Mouse (Mus musculus): Measurements from ENCODE around the gene Tmem164. TPM values are rescaled to one million over a fixed set of nuclear protein-coding genes. Genes with fewer than 3 reads are reported as not detected.

The Tmem164 gene
- polyA plus RNA-seq, 1 experiment: 6.8 TPM

DNA sequence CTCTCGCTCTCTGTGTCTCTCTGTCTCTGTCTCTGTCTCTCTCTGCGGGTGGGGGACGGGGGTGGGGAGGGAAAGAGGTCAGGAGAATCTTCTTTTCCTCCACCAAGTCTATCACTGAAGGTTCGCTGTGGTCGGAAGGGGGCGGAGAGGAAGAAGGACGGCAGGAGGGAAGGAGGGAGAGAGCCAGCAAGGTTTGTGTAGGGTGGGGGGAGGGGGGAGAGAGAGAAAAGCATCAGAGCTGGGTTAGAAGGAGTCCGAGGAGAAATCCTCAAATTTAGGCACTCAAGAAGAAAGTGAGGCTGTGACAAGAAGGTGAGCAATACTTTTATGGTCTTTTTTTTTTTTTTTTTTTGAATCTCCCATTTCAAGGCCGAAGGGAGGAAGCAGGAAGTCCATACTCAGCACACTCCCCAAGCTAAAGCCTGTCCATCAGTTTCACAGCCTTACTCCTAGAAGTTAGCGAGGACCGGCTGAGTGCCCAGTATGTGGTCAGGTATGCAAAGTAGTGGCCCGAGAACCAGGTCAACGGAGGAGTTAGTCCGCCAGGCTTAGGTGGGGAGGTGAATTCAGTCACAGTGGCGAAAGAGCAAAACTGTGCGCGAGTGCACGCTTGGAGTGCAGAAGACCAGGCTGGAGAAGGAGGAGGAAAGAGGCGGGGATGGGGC, 683 bp upstream of the Tmem164 start:
- Histone ChIP-seq H3K27ac (replicated peaks; ENCODE audit: low read depth, low read length) (peak overlapping the region; percentile 60), H3K4me3 (ENCODE audit: insufficient read depth, low read depth, low read length) (peak overlapping the region; percentile 67), H3K4me1 (ENCODE audit: control insufficient read depth, insufficient read depth, insufficient read length, low read length) (peaks cover 4% of the 10 kb centered on the region; the same call in 1 of the 2 replicates)

- Histone ChIP-seq H3K27ac (replicated peaks; ENCODE audit: low read depth, low read length) (0 out of 2 replicates have a peak overlapping the region, but pooled peaks have one; percentile 48), H3K4me1 (ENCODE audit: control insufficient read depth, insufficient read depth, insufficient read length, low read length) (peaks cover 4% of the 10 kb centered on the region; the same call in 1 of the 2 replicates), H3K4me3 (ENCODE audit: insufficient read depth, low read depth, low read length) (peak overlapping the region; percentile 90)
Observed at GRCm38 (mm10) chrX:142681616-142682141, 473 bp downstream of the Tmem164 start.

DNA sequence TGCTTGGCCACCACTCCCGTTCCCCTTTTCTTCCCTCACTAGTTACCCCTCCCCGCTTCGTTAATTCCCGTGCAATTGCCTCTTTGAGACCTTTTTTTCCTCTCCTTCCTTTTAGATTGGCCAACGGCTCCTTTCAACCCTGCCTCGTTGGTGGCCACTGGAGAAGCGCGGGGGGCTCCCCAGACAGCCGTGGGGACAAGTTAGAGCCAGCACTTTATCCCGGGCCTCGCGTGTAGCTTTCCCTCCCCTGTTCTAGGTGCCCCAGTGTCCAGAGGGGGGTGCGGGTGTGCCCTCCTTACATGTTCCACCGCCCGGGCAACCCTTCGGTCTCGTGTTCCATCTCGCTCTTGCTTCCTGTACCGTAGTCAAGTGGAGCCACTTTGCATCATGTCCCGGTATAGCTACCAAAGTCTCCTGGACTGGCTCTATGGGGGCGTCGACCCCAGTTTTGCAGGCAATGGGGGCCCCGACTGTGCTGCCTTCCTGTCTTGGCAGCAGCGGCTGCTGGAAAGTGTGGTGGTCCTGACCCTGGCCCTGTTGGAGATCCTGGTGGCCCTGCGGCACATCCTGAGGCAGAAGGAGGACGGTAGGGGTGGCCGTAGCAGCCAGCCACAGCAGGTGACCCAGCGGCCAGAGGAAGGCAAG, 1.1 kb downstream of the Tmem164 start:
- peaks cover 4% of the 10 kb centered on the region; the same call in 1 of the 2 replicates for H3K4me1 ChIP-seq (ENCODE audit: control insufficient read depth, insufficient read depth, insufficient read length, low read length)
- peak overlapping the region; percentile 65 for H3K4me3 ChIP-seq (ENCODE audit: insufficient read depth, low read depth, low read length)
- H3K27ac ChIP-seq (replicated peaks; ENCODE audit: low read depth, low read length): 0 out of 2 replicates have a peak overlapping the region, but pooled peaks have one; percentile 48

DNA sequence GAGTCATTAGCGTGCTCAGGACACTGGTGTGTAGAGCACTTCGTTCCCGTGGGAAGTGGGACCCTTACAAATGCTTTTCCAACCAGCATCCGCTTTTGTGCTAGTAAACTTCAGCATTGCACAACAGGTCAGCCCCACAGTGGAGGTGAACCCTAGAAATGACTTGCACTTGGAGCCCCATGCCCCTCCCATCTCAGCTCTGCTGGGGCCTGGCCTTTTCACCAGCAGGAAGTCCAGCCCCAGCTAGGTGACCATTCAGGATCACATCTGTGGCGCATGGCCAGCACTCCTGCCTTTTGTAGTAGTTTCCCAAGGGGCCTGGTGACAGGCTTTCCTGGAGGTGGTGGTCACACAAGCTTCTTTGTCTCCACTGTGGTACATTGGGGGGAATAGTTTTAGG, 1.8 kb downstream of the Tmem164 start:
- H3K27ac ChIP-seq (replicated peaks; ENCODE audit: low read depth, low read length): peak overlapping the region; percentile 5; the same call in 1 of the 2 replicates
- H3K4me3 ChIP-seq (ENCODE audit: insufficient read depth, low read depth, low read length): peak overlapping the region; percentile 65
- peaks cover 4% of the 10 kb centered on the region; the same call in 1 of the 2 replicates for H3K4me1 ChIP-seq (ENCODE audit: control insufficient read depth, insufficient read depth, insufficient read length, low read length)

GRCm38 (mm10) chrX:142684674-142685073, 3.5 kb downstream of the Tmem164 start:
- H3K27ac ChIP-seq (replicated peaks; ENCODE audit: low read depth, low read length): no peak overlapping the region
- peaks cover 4% of the 10 kb centered on the region; the same call in 1 of the 2 replicates for H3K4me1 ChIP-seq (ENCODE audit: control insufficient read depth, insufficient read depth, insufficient read length, low read length)
- no peak overlapping the region for H3K4me3 ChIP-seq (ENCODE audit: insufficient read depth, low read depth, low read length)

DNA sequence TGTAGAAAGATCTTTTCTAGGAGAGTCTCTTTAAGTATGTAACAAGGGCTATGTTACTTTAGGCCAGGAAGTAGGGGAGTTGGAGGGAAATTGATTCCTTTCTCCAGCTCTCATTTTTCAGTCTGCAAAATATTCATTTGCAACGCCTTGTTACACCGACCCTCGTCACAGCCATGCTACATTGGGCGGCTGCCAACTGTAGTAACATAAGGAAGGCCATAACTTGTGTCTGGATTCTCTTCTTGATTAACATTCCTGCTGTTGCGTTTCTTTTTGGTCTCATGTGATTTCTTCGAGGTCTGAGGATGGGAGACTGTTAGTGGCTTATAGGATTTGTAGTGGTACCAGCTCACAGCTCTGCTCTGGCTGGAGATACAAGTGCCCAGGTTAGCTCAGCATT, 4.5 kb downstream of the Tmem164 start:
- Histone ChIP-seq H3K27ac (replicated peaks; ENCODE audit: low read depth, low read length) (no peak overlapping the region), H3K4me3 (ENCODE audit: insufficient read depth, low read depth, low read length) (no peak overlapping the region), H3K4me1 (ENCODE audit: control insufficient read depth, insufficient read depth, insufficient read length, low read length) (peaks cover 4% of the 10 kb centered on the region; the same call in 1 of the 2 replicates)

DNA sequence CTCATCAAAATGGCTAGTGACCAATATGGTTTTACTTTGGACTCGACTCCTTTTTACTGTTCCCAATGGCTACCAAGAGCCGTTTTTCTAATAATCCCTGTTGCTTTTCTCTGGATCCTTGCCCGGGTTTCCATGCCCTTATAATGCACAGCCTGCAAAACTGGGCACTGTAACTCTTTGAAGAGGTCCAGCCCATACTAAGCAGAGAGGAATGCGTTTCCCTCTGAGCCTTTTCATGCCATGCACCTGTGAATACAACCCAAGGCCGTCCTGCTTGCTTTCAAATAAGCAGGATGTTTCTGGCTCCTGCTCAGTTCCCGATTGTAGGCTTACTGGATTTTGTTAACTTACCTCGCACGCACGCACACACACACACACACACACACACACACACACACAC, 7.3 kb downstream of the Tmem164 start:
- Histone ChIP-seq H3K4me3 (ENCODE audit: insufficient read depth, low read depth, low read length) (no peak overlapping the region), H3K27ac (replicated peaks; ENCODE audit: low read depth, low read length) (no peak overlapping the region), H3K4me1 (ENCODE audit: control insufficient read depth, insufficient read depth, insufficient read length, low read length) (no peaks in the 10 kb centered on the region; the same call in 1 of the 2 replicates)

GRCm38 (mm10) chrX:142693256-142693655, 12.1 kb downstream of the Tmem164 start:
- Histone ChIP-seq H3K4me3 (ENCODE audit: insufficient read depth, low read depth, low read length) (no peak overlapping the region), H3K27ac (replicated peaks; ENCODE audit: low read depth, low read length) (no peak overlapping the region), H3K4me1 (ENCODE audit: control insufficient read depth, insufficient read depth, insufficient read length, low read length) (no peaks in the 10 kb centered on the region)

GRCm38 (mm10) chrX:142694338-142694737, 13.1 kb downstream of the Tmem164 start:
- Histone ChIP-seq H3K4me3 (ENCODE audit: insufficient read depth, low read depth, low read length) (no peak overlapping the region), H3K27ac (replicated peaks; ENCODE audit: low read depth, low read length) (no peak overlapping the region), H3K4me1 (ENCODE audit: control insufficient read depth, insufficient read depth, insufficient read length, low read length) (no peaks in the 10 kb centered on the region)

- H3K4me1 ChIP-seq (ENCODE audit: control insufficient read depth, insufficient read depth, insufficient read length, low read length): no peaks in the 10 kb centered on the region
- no peak overlapping the region for H3K4me3 ChIP-seq (ENCODE audit: insufficient read depth, low read depth, low read length)
- H3K27ac ChIP-seq (replicated peaks; ENCODE audit: low read depth, low read length): no peak overlapping the region
Observed at GRCm38 (mm10) chrX:142694856-142695255, 13.7 kb downstream of the Tmem164 start.

GRCm38 (mm10) chrX:142696789-142697188, 15.6 kb downstream of the Tmem164 start:
- Histone ChIP-seq H3K27ac (replicated peaks; ENCODE audit: low read depth, low read length) (no peak overlapping the region), H3K4me3 (ENCODE audit: insufficient read depth, low read depth, low read length) (no peak overlapping the region), H3K4me1 (ENCODE audit: control insufficient read depth, insufficient read depth, insufficient read length, low read length) (no peaks in the 10 kb centered on the region)

- Histone ChIP-seq H3K4me1 (ENCODE audit: control insufficient read depth, insufficient read depth, insufficient read length, low read length) (0 out of 2 replicates have a peak, but pooled peaks cover 3% of the 10 kb centered on the region), H3K27ac (replicated peaks; ENCODE audit: low read depth, low read length) (no peak overlapping the region), H3K4me3 (ENCODE audit: insufficient read depth, low read depth, low read length) (no peak overlapping the region)
Observed at GRCm38 (mm10) chrX:142697545-142698204, 16.5 kb downstream of the Tmem164 start.

- H3K27ac ChIP-seq (replicated peaks; ENCODE audit: low read depth, low read length): no peak overlapping the region
- no peak overlapping the region for H3K4me3 ChIP-seq (ENCODE audit: insufficient read depth, low read depth, low read length)
- H3K4me1 ChIP-seq (ENCODE audit: control insufficient read depth, insufficient read depth, insufficient read length, low read length): 0 out of 2 replicates have a peak, but pooled peaks cover 3% of the 10 kb centered on the region
Observed at GRCm38 (mm10) chrX:142698212-142698611, 17.0 kb downstream of the Tmem164 start.

GRCm38 (mm10) chrX:142702094-142702493, 20.9 kb downstream of the Tmem164 start:
- Histone ChIP-seq H3K27ac (replicated peaks; ENCODE audit: low read depth, low read length) (no peak overlapping the region), H3K4me1 (ENCODE audit: control insufficient read depth, insufficient read depth, insufficient read length, low read length) (0 out of 2 replicates have a peak, but pooled peaks cover 3% of the 10 kb centered on the region), H3K4me3 (ENCODE audit: insufficient read depth, low read depth, low read length) (no peak overlapping the region)

DNA sequence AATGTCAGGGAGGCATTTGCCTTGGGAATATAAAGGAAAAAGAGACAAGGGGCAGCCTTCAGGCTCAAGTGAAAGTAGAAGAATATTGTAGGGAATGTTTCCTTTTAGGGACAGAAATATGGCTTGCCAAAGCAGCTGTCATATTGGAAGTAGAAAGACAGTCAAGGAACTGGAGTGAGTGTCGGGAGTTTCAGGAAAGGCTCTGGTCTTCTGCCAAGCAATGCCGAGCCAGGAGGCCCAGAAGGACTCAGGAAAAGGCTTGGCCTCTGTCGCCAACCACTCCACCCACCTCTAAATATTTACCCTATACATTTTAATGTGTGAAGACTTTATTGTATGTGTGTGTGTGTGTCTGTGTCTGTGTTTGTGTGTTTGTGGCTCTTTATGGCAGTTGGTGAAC, 21.4 kb downstream of the Tmem164 start:
- H3K4me3 ChIP-seq (ENCODE audit: insufficient read depth, low read depth, low read length): no peak overlapping the region
- peak overlapping the region; percentile 17; the same call in 1 of the 2 replicates for H3K27ac ChIP-seq (replicated peaks; ENCODE audit: low read depth, low read length)
- H3K4me1 ChIP-seq (ENCODE audit: control insufficient read depth, insufficient read depth, insufficient read length, low read length): 0 out of 2 replicates have a peak, but pooled peaks cover 3% of the 10 kb centered on the region
